Mouse (Mus musculus): Measurements from ENCODE around the gene Fgl2.

DNA sequence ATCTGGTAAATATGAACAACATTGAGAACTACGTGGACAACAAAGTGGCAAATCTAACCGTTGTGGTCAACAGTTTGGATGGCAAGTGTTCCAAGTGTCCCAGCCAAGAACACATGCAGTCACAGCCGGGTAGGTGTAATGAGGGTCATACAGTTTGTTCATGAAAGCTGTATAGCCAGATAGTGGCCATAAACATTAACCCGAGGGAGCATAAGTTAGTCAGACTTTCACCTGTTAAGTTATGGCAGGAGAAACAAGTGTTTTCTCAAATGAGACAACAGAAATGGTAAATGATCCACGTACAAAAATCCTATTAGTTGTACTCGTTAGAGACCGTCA is 707 bp downstream of the Fgl2 start:
- TF ChIP-seq POLR2A (IDR thresholded peaks at IDR 0.05; ENCODE audit: borderline replicate concordance, insufficient read depth, low read length) (no peak), CTCF (IDR thresholded peaks at IDR 0.05; ENCODE audit: borderline replicate concordance, insufficient read depth, low read depth, low read length) (no peak)

Measured in cerebellum, adult 2 months (tissue).